Mouse (Mus musculus) spleen, adult 10 weeks (tissue): ENCODE measurements around the gene Ctdnep1. TPM values are rescaled to one million over a fixed set of nuclear protein-coding genes. Genes with fewer than 3 reads are reported as not detected.

Experiments
- polyA plus RNA-seq: library from polyadenylated mRNA; stranded (reverse); fragments of 350-450 nt; fragmentation: Illumina TruSeq; extraction: RNeasy Lipid Tissue Mini Kit (QIAGEN cat#74804); gene quantifications from one replicate; pipeline ENCODE4 v1.2.3, GENCODE M21; 2015; ENCODE audit warnings: low replicate concordance; ENCODE audit not compliant: insufficient read depth

The Ctdnep1 gene
- polyA plus RNA-seq, result 106 TPM

DNA sequence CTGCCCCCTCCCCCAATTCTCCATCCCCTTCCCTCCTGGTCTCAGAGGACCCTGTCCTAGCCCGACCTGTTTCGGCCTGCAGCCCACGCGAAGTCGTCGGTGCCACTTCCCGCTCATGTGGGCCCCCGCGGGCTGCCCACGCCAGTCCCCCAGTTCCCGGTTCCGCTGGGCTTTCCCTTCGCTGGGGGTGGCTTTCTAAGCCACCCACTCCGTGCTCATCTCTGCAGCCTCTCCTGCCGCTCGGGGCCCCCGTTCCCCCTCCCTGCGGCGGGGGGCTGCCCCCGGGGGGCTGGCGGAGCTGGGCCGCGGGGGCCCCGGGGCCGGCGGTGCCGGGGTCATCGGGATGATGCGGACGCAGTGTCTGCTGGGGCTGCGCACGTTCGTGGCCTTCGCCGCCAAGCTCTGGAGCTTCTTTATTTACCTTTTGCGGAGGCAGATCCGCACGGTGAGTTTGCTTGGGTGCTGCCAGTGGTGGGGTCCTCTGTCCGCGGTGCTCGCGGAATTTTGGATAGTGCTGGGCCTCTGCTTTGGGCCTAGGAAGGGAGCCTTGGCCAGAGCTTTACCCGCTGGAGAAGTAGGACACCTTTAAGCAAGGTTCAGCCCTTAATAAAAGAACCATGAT, at the start of gene Ctdnep1:
Gene Ctdnep1, plus strand, starts transcription at position 16 of the 622 bp plus-strand sequence.

DNA sequence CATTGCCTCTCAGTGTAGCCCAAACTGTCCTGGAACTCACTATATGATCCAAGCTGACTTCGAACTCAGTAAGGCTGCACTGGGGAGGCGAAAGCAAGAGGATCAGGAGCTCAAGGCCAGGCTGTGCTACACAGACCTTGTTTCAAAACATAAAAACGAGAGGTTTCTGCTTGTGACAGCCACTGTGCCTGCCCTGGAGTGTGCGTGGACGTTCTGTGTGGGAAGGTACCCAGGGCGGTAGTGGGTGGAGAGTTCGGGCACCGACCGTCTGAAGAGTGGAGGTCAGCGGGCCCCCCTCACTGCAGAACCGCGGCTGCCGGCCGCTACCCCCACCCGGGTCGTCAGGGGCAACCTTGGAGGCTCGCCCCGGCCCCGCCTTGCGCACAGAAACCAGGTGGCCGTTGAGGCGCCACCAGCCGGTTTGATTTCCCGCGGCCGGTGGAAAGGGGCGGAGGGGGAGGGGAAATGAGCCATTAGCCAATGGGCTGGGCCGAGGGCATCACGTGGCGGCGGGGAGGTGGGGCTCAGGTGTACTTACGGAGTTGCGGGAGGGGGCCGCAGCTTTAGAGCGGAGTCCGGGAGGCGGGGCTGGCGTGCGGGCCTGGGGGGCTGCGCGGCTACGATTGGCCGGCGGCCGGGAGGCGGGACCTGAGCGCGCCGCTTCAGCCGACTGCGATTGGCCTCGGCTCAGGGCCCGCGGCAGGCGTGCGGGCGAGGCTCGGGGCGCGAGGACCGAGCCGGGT, 45.6 kb upstream of the Ctdnep1 start, which contains the start of gene Ybx2:
Gene Ybx2, plus strand, starts transcription at position 660 of the 743 bp plus-strand sequence.

DNA sequence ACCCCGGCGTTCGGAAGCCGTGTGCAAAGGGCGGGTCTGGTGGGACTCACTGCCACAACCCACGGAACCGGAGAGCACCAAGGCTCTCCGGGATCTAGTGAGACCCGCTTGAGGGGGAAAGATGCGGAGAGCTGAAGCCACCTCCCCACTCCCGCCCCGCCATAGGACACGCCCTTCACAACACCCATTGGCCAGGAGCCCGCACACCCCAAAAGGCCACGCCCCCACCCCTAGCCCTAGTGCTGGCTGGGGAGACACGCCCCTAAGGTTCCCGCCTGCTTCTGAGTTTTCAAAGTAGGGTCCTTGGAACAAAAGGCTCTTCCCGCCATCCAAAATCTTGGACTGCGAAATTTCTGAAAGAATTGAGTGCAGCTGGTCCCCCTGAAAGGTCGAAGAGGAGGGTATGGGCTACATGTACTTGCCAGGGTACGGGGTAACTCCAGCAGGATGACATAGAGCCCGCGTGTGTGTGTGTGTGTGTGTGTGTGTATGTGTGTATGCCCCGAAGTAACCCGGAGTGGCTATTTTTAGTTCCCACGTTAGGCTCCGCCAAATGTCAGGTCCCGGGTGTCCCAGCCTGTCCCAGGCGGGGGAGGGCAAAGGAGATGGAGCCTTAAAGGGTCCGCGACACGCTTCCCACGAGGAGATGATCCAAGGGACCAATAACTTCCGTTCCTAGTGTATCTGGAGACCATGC, 32.7 kb upstream of the Ctdnep1 start, which contains the start of gene Slc2a4:
Gene Slc2a4, minus strand, starts transcription at position 123 of the 697 bp plus-strand sequence.

DNA sequence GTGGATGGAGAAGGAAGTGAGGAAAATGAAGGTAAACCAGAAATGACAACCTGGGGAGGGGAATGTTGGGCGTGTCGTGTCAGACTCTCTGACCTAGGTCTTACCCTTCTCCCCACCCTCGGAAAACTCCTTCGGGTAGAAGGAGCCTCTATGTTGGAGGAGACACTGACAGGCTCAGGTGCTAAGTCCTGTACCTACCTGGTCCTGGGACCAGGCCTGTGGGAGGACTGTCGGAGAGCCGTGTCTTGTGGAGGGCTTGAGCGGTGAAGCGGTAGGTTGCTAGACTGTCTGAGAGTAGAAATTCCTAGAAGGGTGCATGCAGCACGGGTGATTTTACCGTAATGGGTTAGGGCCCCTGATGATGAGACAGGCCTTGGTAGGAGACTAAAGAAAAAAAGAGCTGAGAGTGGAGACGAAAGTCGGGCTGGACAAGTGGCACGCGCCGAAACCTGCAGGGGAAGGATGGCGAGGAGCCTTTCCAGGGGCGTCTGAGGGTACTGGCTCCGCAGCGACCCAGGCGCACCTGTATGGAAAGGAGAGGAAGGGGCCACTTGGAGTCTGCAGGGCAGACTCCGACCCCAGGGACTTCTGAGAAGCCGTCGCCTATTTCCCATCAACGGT, 16.2 kb upstream of the Ctdnep1 start, which contains the start of gene Cldn7:
Gene Cldn7, plus strand, starts transcription at position 130 of the 621 bp plus-strand sequence.

DNA sequence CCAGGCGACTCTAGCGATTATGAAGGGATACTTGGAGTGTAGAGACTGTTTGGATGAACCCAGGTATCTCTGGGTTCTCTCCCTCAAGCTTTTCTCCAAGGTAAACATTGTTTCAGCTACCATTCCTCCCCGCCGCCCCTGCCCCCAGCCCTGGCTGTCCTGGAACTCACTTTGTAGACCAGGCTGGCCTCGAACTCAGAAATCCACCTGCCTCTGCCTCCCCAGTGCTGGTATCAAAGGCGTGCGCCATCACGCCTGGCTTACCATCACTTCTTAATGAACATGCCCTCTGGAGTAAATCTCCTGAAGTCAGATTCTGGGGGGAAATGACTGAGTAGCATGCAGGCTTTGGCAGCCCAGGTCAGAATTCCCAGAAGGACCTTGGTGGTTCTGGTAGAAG, 1.3 kb downstream of the Ctdnep1 start, which contains the start of gene Elp5:
Gene Elp5, minus strand, starts transcription at position 293 of the 400 bp plus-strand sequence.

DNA sequence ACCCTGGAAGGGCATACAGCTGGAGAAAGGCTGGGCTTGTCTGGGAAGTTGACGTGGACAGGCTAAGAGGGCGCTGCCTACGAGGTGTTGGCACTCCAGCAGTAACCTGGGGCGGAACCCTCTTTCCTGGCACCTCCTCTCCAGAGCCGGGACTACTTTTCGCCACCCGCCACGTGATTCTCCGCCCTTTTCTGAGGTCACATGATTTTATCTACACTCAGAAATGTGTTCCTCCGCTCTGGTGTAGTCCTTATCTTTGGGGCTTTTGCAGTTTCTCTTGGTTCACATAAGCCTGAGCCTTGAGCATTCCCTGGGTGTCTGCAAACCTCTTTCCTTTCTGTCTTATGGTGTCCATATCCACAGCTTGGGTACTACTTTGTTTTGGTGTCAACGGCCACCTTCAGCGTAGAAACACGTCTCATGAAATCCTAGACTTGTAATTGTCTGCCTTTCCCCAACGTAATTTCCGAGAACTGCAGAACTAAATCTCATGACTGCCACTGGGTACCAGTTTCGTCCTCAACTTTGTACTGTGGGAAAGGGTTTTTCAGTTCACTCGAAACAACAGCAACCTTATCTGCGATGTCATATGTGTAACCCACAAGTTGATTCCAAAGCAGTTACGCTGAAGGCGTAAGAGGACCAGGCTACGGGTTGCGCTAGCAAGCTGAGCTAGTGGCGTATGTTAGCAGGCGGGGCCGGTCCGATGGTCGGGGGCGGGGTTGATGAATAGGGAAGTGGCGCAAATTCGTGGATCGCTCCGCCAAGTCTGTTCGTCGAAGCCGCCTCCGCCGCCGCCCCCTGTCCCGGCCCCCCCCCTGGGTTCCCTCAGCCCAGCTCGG, 10.1 kb downstream of the Ctdnep1 start, which contains the start of gene Gabarap:
Gene Gabarap, plus strand, starts transcription at position 294 of the 842 bp plus-strand sequence.

DNA sequence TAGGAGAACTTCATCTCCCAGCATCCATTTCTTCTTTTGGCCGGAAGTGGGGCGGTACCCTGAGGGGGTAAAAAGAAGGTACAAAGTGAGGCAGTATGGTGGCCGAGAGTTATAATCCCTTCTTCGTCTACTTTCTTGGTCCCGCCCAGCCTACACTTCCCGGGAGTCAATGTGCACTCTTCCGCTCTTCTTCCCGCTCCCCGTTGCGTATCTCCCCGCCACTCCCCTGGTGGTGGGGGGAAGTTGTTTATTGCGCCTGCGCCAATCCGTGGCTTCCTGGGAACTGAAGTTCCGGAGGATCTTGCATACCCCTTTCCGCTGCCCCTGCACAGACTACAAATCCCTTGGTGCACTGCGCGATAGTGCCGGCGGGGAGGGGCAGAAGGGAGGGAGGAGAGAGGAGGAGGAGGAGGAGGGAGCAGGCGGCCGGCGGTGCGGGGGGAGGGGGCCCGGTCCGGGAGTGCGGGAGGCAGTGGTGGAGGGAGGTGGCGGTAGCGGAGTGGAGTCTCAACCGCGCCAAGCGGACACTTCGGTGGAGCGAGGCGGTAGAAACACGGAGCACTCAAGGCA, 14.5 kb downstream of the Ctdnep1 start, which contains the start of gene Phf23:
Gene Phf23, plus strand, starts transcription at position 387 of the 570 bp plus-strand sequence.

DNA sequence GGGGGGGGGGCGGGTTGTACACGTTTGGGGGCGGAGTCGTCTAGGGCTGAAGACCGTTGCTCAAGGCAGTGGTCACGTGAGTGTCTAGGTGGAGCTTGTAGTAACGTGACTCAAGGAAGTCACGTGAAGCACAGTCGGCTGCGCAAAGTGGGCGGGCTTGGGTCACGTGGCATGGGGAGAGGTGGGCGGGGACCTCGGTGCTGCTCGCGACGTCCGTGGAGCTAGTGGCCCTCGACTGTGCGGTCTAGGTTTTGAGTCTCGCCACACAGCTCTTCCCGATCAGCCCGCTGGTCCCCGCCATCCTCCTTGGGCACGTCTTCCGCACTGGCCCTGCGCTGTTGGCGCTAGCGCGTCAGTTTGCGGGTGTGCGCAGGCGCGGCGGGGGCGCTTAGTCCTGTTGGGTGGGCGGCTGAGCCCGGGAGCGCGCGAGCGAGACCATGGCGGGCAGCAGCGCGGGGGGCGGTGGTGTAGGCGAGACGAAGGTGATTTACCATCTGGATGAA, 19.5 kb downstream of the Ctdnep1 start, which contains the start of gene Dvl2:
Gene Dvl2, plus strand, starts transcription at position 200 of the 503 bp plus-strand sequence.

DNA sequence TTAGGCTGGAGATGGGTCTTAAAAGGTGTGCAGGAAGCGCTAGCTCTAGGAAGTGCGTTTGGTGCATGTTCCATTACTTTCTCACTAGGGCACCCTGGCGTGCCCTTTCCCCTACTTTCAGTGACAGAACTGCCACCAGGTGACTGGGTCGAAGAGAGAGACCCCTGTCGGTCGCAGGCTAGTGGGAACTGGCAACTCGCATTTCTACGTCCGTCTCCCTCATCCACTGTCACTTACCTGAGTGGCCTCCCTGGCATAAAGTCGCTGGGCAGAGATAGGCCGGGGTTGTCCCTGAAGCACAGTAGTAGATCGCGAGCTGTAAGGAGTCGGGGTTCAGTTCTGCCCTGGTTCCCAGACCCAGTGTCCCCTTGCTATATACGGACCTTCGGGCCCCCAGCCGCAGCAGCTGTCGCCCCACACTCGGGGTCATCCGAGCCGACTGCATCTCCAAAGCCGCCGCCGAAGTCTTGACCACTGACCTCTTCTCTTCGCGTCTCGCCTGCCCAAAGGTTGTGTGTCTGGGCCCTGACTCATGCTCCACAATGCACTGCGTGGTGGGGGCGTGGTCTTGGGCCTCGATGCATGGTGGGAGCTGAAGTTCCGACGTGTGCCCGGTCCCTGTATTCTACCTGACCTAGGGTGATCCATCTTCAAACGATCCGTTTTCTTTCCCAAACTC, 34.1 kb downstream of the Ctdnep1 start, which contains the start of gene Acadvl:
Gene Acadvl, minus strand, starts transcription at position 532 of the 679 bp plus-strand sequence.

DNA sequence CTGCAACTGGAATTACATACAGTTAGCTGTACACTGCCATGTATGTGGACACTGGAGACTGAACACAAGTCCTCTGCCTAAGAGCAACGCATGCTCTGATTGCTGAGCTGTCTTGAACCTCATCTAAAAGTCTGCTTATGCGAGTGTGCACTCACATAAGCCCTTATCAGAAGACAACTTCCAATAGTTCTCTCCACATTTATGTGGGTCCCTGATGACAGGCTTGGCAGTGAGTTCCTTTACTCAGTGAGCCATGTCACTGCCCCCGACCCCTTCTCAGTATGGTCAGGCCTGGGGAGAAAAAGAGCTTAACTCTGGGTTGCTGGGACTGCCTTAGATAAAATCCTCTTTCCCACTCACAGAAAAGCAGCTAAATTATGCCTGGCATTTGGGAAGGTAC, 35.7 kb downstream of the Ctdnep1 start, which contains the start of gene Dlg4:
Gene Dlg4, plus strand, starts transcription at position 274 of the 400 bp plus-strand sequence.

Other genes with a start within 250 kb of the Ctdnep1 start
- 121 TPM for gene Polr2a, start 222.5 kb upstream of the Ctdnep1 start, polyA plus RNA-seq
- not detected for gene Slc35g3, start 219.2 kb upstream of the Ctdnep1 start, polyA plus RNA-seq
- 27.8 TPM for gene Zbtb4, start 215.2 kb upstream of the Ctdnep1 start, polyA plus RNA-seq
- gene Chrnb1, start 185.2 kb upstream of the Ctdnep1 start, polyA plus RNA-seq, result 10.8 TPM
- 2.2 TPM for gene Fgf11, start 179.3 kb upstream of the Ctdnep1 start, polyA plus RNA-seq
- not detected for gene Tmem102, start 175.5 kb upstream of the Ctdnep1 start, polyA plus RNA-seq
- gene Gm39566, start 165.9 kb upstream of the Ctdnep1 start, polyA plus RNA-seq, result not detected
- gene Spem2, start 162.7 kb upstream of the Ctdnep1 start, polyA plus RNA-seq, result not detected
- not detected for gene Spem1, start 159.0 kb upstream of the Ctdnep1 start, polyA plus RNA-seq
- 4.4 TPM for gene Nlgn2, start 143.4 kb upstream of the Ctdnep1 start, polyA plus RNA-seq
- 87.3 TPM for gene Tmem256, start 142.6 kb upstream of the Ctdnep1 start, polyA plus RNA-seq
- 11.9 TPM for gene Plscr3, start 134.8 kb upstream of the Ctdnep1 start, polyA plus RNA-seq
- 0.26 TPM for gene Tnk1, start 122.4 kb upstream of the Ctdnep1 start, polyA plus RNA-seq
- not detected for gene Tmem95, start 103.1 kb upstream of the Ctdnep1 start, polyA plus RNA-seq
- gene Kctd11, start 99.8 kb upstream of the Ctdnep1 start, polyA plus RNA-seq, result 4.5 TPM
- 190 TPM for gene Acap1, start 85.6 kb upstream of the Ctdnep1 start, polyA plus RNA-seq
- 3.1 TPM for gene 2810408A11Rik, start 80.2 kb upstream of the Ctdnep1 start, polyA plus RNA-seq
- gene Neurl4, start 80.1 kb upstream of the Ctdnep1 start, polyA plus RNA-seq, result 19.6 TPM
- 80.2 TPM for gene Gps2, start 67.3 kb upstream of the Ctdnep1 start, polyA plus RNA-seq
- 389 TPM for gene Eif5a, start 59.2 kb upstream of the Ctdnep1 start, polyA plus RNA-seq
- 0.41 TPM for gene Ybx2, start 45.4 kb upstream of the Ctdnep1 start, polyA plus RNA-seq
- gene Slc2a4, start 33.0 kb upstream of the Ctdnep1 start, polyA plus RNA-seq, result 1.2 TPM
- 0.72 TPM for gene Cldn7, start 16.4 kb upstream of the Ctdnep1 start, polyA plus RNA-seq
- gene Elp5, start 1.4 kb downstream of the Ctdnep1 start, polyA plus RNA-seq, result 46.5 TPM
- gene Gabarap, start 10.0 kb downstream of the Ctdnep1 start, polyA plus RNA-seq, result 492 TPM
- 67.0 TPM for gene Phf23, start 14.6 kb downstream of the Ctdnep1 start, polyA plus RNA-seq
- 9.8 TPM for gene Dvl2, start 19.4 kb downstream of the Ctdnep1 start, polyA plus RNA-seq
- 41.9 TPM for gene Acadvl, start 34.3 kb downstream of the Ctdnep1 start, polyA plus RNA-seq
- 9.5 TPM for gene Dlg4, start 35.8 kb downstream of the Ctdnep1 start, polyA plus RNA-seq
- gene Asgr1, start 72.9 kb downstream of the Ctdnep1 start, polyA plus RNA-seq, result not detected
- gene Asgr2, start 111.5 kb downstream of the Ctdnep1 start, polyA plus RNA-seq, result 0.68 TPM
- gene Mgl2, start 149.2 kb downstream of the Ctdnep1 start, polyA plus RNA-seq, result 2.1 TPM
- 10.4 TPM for gene Clec10a, start 175.0 kb downstream of the Ctdnep1 start, polyA plus RNA-seq
- gene Slc16a11, start 231.6 kb downstream of the Ctdnep1 start, polyA plus RNA-seq, result not detected
- gene Slc16a13, start 239.9 kb downstream of the Ctdnep1 start, polyA plus RNA-seq, result 4.4 TPM
- 6.9 TPM for gene Bcl6b, start 248.6 kb downstream of the Ctdnep1 start, polyA plus RNA-seq